Mouse (Mus musculus): Measurements from ENCODE around the gene Pcif1. TPM values are rescaled to one million over a fixed set of nuclear protein-coding genes. Genes with fewer than 3 reads are reported as not detected.

Pcif1 gene
- polyA plus RNA-seq, 1 experiment from 2014 or later, result 93.1 TPM

GRCm38 (mm10) chr2:164889960-164890359 lies 10.9 kb downstream of the Pcif1 start:
- H3K27me3 ChIP-seq, result no peaks in the 10 kb centered on the region
- no peak overlapping the region for H3K9ac ChIP-seq
- no peak overlapping the region for H3K4me2 ChIP-seq
- H3K9me3 ChIP-seq, result no peaks in the 10 kb centered on the region
- H3K36me3 ChIP-seq, result peaks cover 100% of the 10 kb centered on the region
- H3K4me3 ChIP-seq, result no peak overlapping the region
- no peak overlapping the region for H3K27ac ChIP-seq (replicated peaks)
- ATAC-seq (ENCODE audit: low read depth), result no peak
- 94% methylated on average over 2 of the region's 2 CpGs for WGBS
- H3K4me1 ChIP-seq (replicated peaks), result no peaks in the 10 kb centered on the region

DNA sequence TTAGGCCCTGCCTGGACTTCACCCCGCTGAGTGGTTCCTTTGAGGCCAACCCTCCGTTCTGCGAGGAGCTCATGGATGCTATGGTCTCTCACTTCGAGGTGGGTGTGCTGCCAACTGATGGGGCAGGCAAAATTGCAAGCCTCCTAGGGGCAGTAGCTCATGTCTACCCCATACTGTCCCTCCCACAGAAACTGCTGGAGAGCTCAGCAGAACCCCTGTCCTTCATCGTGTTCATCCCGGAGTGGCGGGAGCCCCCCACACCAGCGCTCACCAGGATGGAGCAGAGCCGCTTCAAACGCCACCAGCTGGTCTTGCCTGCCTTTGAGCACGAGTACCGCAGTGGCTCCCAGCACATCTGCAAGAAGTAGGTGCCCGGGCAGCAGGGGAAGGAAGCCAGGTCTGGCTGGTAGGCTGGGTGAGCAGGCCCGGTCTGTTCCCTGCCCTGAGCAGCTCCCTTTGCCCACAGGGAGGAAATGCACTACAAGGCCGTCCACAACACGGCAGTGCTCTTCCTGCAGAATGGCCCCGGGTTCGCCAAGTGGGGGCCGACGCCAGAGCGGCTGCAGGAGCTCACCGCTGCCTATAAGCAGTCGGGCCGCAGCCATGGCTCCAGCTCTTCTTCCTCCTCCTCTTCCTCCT lies 11.4 kb downstream of the Pcif1 start:
- Histone ChIP-seq H3K27me3 (no peaks in the 10 kb centered on the region), H3K9ac (no peak overlapping the region), H3K4me2 (no peak overlapping the region), H3K9me3 (no peaks in the 10 kb centered on the region), H3K36me3 (peaks cover 100% of the 10 kb centered on the region), H3K4me1 (replicated peaks) (no peaks in the 10 kb centered on the region), H3K4me3 (no peak overlapping the region), H3K27ac (replicated peaks) (no peak overlapping the region)
- 94% methylated on average over 24 of the region's 24 CpGs for WGBS
- ATAC-seq (ENCODE audit: low read depth), result no peak

DNA sequence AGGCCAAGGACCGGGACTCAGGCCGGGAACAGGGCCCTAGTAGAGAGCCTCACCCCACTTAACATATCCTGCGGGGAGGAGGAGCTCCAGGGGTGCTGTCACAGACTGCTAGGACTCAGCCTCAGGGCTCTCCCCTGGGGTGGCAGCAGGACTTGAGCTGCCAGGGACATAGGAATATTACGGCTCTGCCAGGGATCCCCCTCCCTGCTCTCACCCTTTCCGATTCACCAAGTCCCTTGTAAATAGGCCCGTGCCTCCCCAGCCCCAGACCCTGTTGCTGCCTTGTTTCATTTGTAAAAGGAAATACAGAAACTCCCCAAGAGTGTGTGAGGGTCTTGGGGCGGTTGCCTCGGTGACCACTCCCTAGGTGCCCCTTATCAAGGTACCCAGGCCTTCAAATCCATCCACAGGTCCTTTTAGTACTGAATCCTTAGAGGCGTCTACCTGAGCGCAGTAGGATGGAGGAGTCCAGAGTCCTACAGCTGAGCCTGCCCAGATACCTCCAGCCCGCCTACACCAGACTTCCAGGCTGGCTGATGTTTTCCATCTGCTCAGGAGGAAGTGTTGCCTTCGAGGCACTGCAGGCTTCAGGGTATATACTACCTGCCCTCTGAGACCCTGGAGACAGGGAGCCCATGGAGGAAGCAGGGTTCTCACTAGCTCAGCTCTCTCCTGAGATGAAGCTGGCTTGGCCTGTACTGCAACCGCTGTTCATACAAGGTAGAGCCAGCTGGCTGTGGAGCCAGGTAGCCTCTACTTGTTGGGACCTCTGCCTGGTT lies 12.1 kb downstream of the Pcif1 start:
- no peak for ATAC-seq (ENCODE audit: low read depth)
- Histone ChIP-seq H3K27ac (replicated peaks) (no peak overlapping the region), H3K9me3 (no peaks in the 10 kb centered on the region), H3K4me2 (no peak overlapping the region), H3K4me1 (replicated peaks) (no peaks in the 10 kb centered on the region), H3K4me3 (no peak overlapping the region), H3K36me3 (peaks cover 100% of the 10 kb centered on the region), H3K27me3 (no peaks in the 10 kb centered on the region), H3K9ac (no peak overlapping the region)
- 86% methylated on average over 13 of the region's 13 CpGs for WGBS

GRCm38 (mm10) chr2:164891908-164892695 lies 13.0 kb downstream of the Pcif1 start:
- Histone ChIP-seq H3K4me3 (no peak overlapping the region), H3K9ac (no peak overlapping the region), H3K27me3 (no peaks in the 10 kb centered on the region), H3K4me2 (no peak overlapping the region), H3K36me3 (peaks cover 100% of the 10 kb centered on the region), H3K4me1 (replicated peaks) (no peaks in the 10 kb centered on the region), H3K9me3 (no peaks in the 10 kb centered on the region), H3K27ac (replicated peaks) (no peak overlapping the region)
- 80% methylated on average over 15 of the region's 15 CpGs for WGBS
- ATAC-seq (ENCODE audit: low read depth), result no peak

DNA sequence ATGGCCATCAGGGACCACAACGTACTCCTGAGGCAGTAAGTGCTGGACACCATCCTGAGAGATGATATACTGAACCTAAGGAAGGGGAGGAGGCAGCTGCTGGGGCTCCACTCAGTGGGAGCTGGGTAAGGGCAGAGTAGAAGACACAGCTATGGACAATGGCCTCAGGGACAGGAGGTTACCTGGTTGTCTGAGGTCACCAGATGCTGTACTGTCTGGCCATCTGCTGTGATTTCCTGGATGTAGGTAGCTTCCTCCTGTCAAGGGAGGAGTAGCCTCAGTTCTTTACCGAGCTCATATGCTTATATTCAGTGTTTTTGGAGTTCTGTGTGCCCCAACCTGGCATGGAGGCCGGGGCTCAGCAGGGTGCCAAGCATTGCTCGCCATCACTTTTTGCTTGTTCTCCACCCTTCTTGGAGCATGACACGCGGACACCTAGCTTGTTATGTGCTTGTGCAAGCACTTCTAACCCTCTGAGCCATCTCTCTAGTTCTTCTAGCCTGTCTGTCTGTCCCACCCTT lies 13.7 kb downstream of the Pcif1 start:
- no peak overlapping the region for H3K27ac ChIP-seq (replicated peaks)
- no peaks in the 10 kb centered on the region for H3K9me3 ChIP-seq
- H3K27me3 ChIP-seq, result no peaks in the 10 kb centered on the region
- H3K4me2 ChIP-seq, result no peak overlapping the region
- H3K36me3 ChIP-seq, result peaks cover 100% of the 10 kb centered on the region
- no peak for ATAC-seq (ENCODE audit: low read depth)
- no peak overlapping the region for H3K4me3 ChIP-seq
- WGBS, result 92% methylated on average over 6 of the region's 6 CpGs
- no peak overlapping the region for H3K9ac ChIP-seq
- no peaks in the 10 kb centered on the region for H3K4me1 ChIP-seq (replicated peaks)

DNA sequence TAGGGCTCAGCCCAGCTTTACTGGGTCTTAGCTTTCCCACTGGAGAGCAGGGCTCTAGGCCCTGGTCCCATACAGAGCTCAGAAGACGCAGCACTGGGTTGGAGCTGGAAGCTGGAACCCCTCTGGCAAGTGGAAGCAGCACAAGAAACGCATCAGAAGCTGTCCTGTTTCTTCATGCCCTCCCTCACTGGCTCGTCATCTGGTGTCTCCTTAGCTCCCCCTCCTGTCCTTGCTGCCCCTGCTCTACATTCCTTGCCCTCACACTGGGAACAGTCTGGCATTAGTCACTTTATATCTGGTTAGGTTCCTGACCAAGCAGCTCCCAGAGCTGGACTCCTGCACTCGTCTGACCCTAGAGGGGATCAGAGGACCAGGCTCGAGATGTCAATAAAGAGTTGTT lies 14.9 kb downstream of the Pcif1 start:
- H3K27ac ChIP-seq (replicated peaks), result no peak overlapping the region
- no peak for ATAC-seq (ENCODE audit: low read depth)
- H3K4me3 ChIP-seq, result no peak overlapping the region
- no peak overlapping the region for H3K9ac ChIP-seq
- H3K9me3 ChIP-seq, result no peaks in the 10 kb centered on the region
- H3K27me3 ChIP-seq, result no peaks in the 10 kb centered on the region
- H3K36me3 ChIP-seq, result peaks cover 100% of the 10 kb centered on the region
- 70% methylated on average over 5 of the region's 5 CpGs for whole genome bisulfite sequencing
- no peaks in the 10 kb centered on the region for H3K4me1 ChIP-seq (replicated peaks)
- H3K4me2 ChIP-seq, result no peak overlapping the region

- no peak for ATAC-seq (ENCODE audit: low read depth)
- Histone ChIP-seq H3K4me1 (replicated peaks) (no peaks in the 10 kb centered on the region), H3K9me3 (no peaks in the 10 kb centered on the region), H3K4me2 (no peak overlapping the region), H3K4me3 (no peak overlapping the region), H3K27ac (replicated peaks) (no peak overlapping the region), H3K27me3 (no peaks in the 10 kb centered on the region), H3K36me3 (peaks cover 100% of the 10 kb centered on the region), H3K9ac (no peak overlapping the region)
- WGBS, result 84% methylated on average over 1 of the region's 1 CpGs
Measured at GRCm38 (mm10) chr2:164894644-164895043, 15.5 kb downstream of the Pcif1 start.

DNA sequence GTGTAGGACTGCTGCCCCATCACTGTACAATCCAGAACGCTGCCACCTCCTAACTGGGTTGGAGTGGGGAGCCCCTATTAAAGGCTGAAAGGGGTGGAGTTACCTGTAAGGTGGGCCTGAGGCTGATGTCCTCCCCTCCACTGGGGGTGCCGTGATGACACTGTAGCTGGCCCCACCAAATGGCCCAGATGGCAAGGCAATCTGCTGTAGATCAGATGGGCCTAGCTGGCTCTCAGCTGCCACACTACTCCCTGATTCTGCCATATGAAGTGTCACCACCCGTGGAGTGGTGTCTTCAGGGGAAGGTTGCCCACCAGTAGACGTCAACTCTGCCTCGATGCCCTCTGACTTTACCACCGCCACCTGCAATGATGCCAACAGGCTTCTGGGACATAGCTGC lies 16.8 kb downstream of the Pcif1 start:
- Histone ChIP-seq H3K9ac (no peak overlapping the region), H3K4me3 (no peak overlapping the region), H3K27ac (replicated peaks) (no peak overlapping the region), H3K9me3 (no peaks in the 10 kb centered on the region), H3K4me1 (replicated peaks) (no peaks in the 10 kb centered on the region), H3K4me2 (no peak overlapping the region), H3K27me3 (no peaks in the 10 kb centered on the region), H3K36me3 (peaks cover 100% of the 10 kb centered on the region)
- ATAC-seq (ENCODE audit: low read depth), result no peak
- WGBS, result 90% methylated on average over 6 of the region's 6 CpGs

DNA sequence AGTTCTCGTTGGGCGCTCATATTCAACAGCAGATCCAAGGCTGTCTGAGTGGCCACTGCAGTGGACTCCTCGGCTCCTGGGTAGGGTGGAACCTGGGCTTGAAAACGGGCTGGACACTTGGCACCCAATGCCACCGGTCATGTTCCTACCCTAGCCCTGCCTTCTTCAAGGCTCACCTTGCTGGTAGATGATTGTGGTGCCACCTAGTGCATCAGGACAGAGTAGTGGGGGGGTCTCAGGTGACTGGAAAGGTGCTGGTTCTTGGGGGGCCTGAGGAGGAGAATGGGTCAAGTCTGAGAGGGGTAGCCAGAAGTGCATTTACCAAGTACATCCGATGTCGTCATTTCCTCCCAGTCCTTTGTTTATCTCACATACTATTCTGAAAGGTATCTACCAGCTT lies 18.9 kb downstream of the Pcif1 start:
- no peak for ATAC-seq (ENCODE audit: low read depth)
- peaks cover 100% of the 10 kb centered on the region for H3K36me3 ChIP-seq
- 97% methylated on average over 7 of the region's 7 CpGs for WGBS

DNA sequence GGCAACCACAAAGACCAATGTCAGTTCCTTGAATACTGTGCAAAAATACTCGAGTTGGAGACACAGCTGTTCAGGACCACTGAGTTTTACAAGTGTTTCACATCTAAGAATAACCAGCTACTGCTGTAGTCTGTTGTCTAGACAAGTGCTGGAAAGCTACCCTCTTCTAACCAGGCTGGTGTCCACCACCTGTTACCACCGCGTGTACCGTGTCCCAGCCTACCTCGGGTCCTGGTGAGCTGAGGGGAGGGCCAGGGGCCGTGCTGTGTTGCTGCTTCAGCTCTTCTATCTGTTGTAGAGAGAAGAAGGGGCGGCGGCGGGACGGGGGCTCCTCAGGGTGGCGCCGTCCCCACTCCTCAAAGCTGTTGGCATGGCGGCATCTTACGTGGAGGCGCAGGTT lies 19.9 kb downstream of the Pcif1 start:
- peaks cover 100% of the 10 kb centered on the region for H3K36me3 ChIP-seq
- no peaks in the 10 kb centered on the region for H3K4me1 ChIP-seq (replicated peaks)
- no peak overlapping the region for H3K4me3 ChIP-seq
- no peak overlapping the region for H3K4me2 ChIP-seq
- H3K9ac ChIP-seq, result no peak overlapping the region
- H3K27me3 ChIP-seq, result no peaks in the 10 kb centered on the region
- ATAC-seq (ENCODE audit: low read depth), result no peak
- 91% methylated on average over 15 of the region's 15 CpGs for WGBS
- H3K27ac ChIP-seq (replicated peaks), result no peak overlapping the region
- H3K9me3 ChIP-seq, result no peaks in the 10 kb centered on the region

More for the DNA sequence above, 18.9 kb downstream of the Pcif1 start:
- Histone ChIP-seq H3K4me3 (no peak overlapping the region), H3K4me2 (no peak overlapping the region), H3K9me3 (no peaks in the 10 kb centered on the region), H3K4me1 (replicated peaks) (no peaks in the 10 kb centered on the region), H3K27ac (replicated peaks) (no peak overlapping the region), H3K9ac (no peak overlapping the region), H3K27me3 (no peaks in the 10 kb centered on the region)

GRCm38 (mm10) chr2:164899723-164900459 lies 20.8 kb downstream of the Pcif1 start:
- Histone ChIP-seq H3K4me2 (no peak overlapping the region), H3K9ac (no peak overlapping the region), H3K36me3 (peaks cover 100% of the 10 kb centered on the region), H3K27me3 (no peaks in the 10 kb centered on the region), H3K27ac (replicated peaks) (no peak overlapping the region), H3K9me3 (no peaks in the 10 kb centered on the region), H3K4me3 (no peak overlapping the region), H3K4me1 (replicated peaks) (no peaks in the 10 kb centered on the region)
- 91% methylated on average over 16 of the region's 16 CpGs for WGBS
- no peak for ATAC-seq (ENCODE audit: low read depth)
